Mouse (Mus musculus): ENCODE data around the gene Slc29a3. TPM values are rescaled to one million over a fixed set of nuclear protein-coding genes. Genes with fewer than 3 reads are reported as not detected.
"Not testable (repeated sequence)": the region's sequence is repeated elsewhere in the genome, so short reads cannot be mapped to it uniquely, and the experiment has no call there.

Slc29a3 gene
- polyA plus RNA-seq, 1 experiment from 2014 or later, result 11.5 TPM

DNA sequence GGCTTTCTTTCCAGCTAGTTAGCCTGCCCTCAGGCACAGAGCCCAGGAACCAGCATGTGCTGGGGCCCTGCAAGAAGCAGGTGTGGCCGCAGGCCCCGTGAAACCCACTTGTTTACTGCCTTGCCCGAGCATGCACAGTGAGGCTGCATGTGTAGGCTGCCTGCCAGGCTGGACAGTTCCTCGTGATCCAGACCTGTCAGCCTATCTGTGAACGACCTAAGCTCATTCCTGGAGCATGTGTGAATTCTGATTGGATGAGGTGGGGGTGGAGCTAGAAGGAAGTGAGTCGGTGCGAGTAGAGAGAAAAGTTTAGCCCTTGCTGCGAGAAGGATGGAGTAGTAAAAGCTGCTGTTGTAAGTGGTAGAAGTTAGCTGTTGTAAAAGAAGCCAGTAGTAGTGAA is 40.3 kb downstream of the Slc29a3 start:
- H3K36me3 ChIP-seq, result peaks cover 33% of the 10 kb centered on the region
- not testable (repeated sequence) for H3K9ac ChIP-seq; H3K4me3 ChIP-seq; H3K27ac ChIP-seq; H3K4me1 ChIP-seq; H3K27me3 ChIP-seq; H3K4me2 ChIP-seq (replicated peaks); H3K9me3 ChIP-seq (replicated peaks); ATAC-seq (ENCODE audit: low FRiP score)
- WGBS, result 71% methylated on average over 8 of the region's 8 CpGs

GRCm38 (mm10) chr10:60708837-60709236 is 43.8 kb downstream of the Slc29a3 start:
- WGBS, result 88% methylated on average over 5 of the region's 5 CpGs
- Histone ChIP-seq H3K9ac (no peak overlapping the region), H3K27me3 (no peaks in the 10 kb centered on the region), H3K4me2 (replicated peaks) (no peak overlapping the region), H3K4me3 (no peak overlapping the region), H3K9me3 (replicated peaks) (peaks cover under 1% of the 10 kb centered on the region; the same call in 1 of the 2 replicates), H3K36me3 (peaks cover 10% of the 10 kb centered on the region), H3K27ac (no peak overlapping the region), H3K4me1 (no peaks in the 10 kb centered on the region)
- no peak for ATAC-seq (ENCODE audit: low FRiP score)

GRCm38 (mm10) chr10:60706268-60706667 is 46.3 kb downstream of the Slc29a3 start:
- 92% methylated on average over 4 of the region's 4 CpGs for WGBS

GRCm38 (mm10) chr10:60705134-60705533 is 47.5 kb downstream of the Slc29a3 start:
- WGBS, result 71% methylated on average over 2 of the region's 2 CpGs
- Histone ChIP-seq H3K9ac (no peak overlapping the region), H3K4me3 (no peak overlapping the region), H3K27me3 (no peaks in the 10 kb centered on the region), H3K27ac (no peak overlapping the region), H3K4me2 (replicated peaks) (no peak overlapping the region), H3K9me3 (replicated peaks) (no peaks in the 10 kb centered on the region), H3K4me1 (no peaks in the 10 kb centered on the region), H3K36me3 (no peaks in the 10 kb centered on the region)
- no peak for ATAC-seq (ENCODE audit: low FRiP score)

More at GRCm38 (mm10) chr10:60706268-60706667, 46.3 kb downstream of the Slc29a3 start:
- no peak overlapping the region for H3K9ac ChIP-seq
- no peaks in the 10 kb centered on the region for H3K9me3 ChIP-seq (replicated peaks)
- H3K27ac ChIP-seq, result no peak overlapping the region
- no peak for ATAC-seq (ENCODE audit: low FRiP score)
- no peaks in the 10 kb centered on the region for H3K4me1 ChIP-seq
- H3K4me3 ChIP-seq, result no peak overlapping the region
- H3K36me3 ChIP-seq, result no peaks in the 10 kb centered on the region
- no peaks in the 10 kb centered on the region for H3K27me3 ChIP-seq
- H3K4me2 ChIP-seq (replicated peaks), result no peak overlapping the region

- ATAC-seq (ENCODE audit: low FRiP score), result no peak
- Histone ChIP-seq H3K4me2 (replicated peaks) (no peak overlapping the region), H3K27ac (no peak overlapping the region), H3K4me1 (no peaks in the 10 kb centered on the region), H3K4me3 (no peak overlapping the region), H3K36me3 (no peaks in the 10 kb centered on the region), H3K9ac (no peak overlapping the region), H3K9me3 (replicated peaks) (no peaks in the 10 kb centered on the region), H3K27me3 (peaks cover 5% of the 10 kb centered on the region; the same call in 1 of the 2 replicates)
- WGBS, result 86% methylated on average over 6 of the region's 6 CpGs
Observed at GRCm38 (mm10) chr10:60697775-60698174, 54.8 kb downstream of the Slc29a3 start.

DNA sequence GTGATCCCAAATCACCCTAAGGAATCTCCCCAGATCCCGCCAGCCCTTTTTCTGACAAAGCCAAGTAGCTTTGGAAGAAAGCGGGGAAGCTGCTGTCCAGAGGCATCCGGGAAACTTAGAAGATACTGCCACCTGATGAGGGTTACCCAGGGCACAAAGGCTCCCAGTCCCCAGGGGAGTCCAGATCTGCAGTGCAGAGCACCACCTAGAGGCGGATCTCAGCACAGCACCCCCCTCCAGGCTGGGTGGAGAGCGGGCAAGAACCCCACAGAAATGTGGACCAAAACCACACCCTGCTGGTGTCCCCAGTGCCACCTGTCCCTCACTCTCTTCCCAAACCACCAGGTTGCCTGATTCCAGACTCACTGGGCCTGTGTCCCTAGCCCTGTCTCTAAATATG is 55.6 kb downstream of the Slc29a3 start:
- ATAC-seq (ENCODE audit: low FRiP score), result no peak

GRCm38 (mm10) chr10:60696390-60696789 is 56.2 kb downstream of the Slc29a3 start, which contains the start of gene Cdh23:
Cdh23 (minus strand) TSS chr10:60696490.
- Histone ChIP-seq H3K4me3 (no peak within 1 kb of the TSS), H3K9ac (no peak within 1 kb of the TSS), H3K9me3 (replicated peaks) (no peaks in the 10 kb centered on the region), H3K4me2 (replicated peaks) (no peak within 1 kb of the TSS), H3K36me3 (no peaks in the 10 kb centered on the region), H3K27me3 (peaks cover 7% of the 10 kb centered on the region; the same call in 1 of the 2 replicates), H3K4me1 (peaks cover 4% of the 10 kb centered on the region; the same call in 1 of the 2 replicates), H3K27ac (no peak within 1 kb of the TSS)
- ATAC-seq (ENCODE audit: low FRiP score), result no peak
- WGBS, result 86% methylated on average over 6 of the region's 6 CpGs

More for the DNA sequence above, 55.6 kb downstream of the Slc29a3 start:
- Histone ChIP-seq H3K4me2 (replicated peaks) (no peak overlapping the region), H3K36me3 (no peaks in the 10 kb centered on the region), H3K27ac (no peak overlapping the region), H3K4me3 (no peak overlapping the region), H3K9me3 (replicated peaks) (no peaks in the 10 kb centered on the region), H3K27me3 (peaks cover 5% of the 10 kb centered on the region; the same call in 1 of the 2 replicates), H3K9ac (no peak overlapping the region), H3K4me1 (no peaks in the 10 kb centered on the region)
- WGBS, result 18% methylated on average over 5 of the region's 5 CpGs

GRCm38 (mm10) chr10:60691671-60692390 is 60.8 kb downstream of the Slc29a3 start:
- Histone ChIP-seq H3K4me2 (replicated peaks) (no peak overlapping the region), H3K36me3 (no peaks in the 10 kb centered on the region), H3K4me1 (peaks cover 10% of the 10 kb centered on the region), H3K9me3 (replicated peaks) (no peaks in the 10 kb centered on the region), H3K27ac (no peak overlapping the region), H3K4me3 (no peak overlapping the region), H3K9ac (no peak overlapping the region), H3K27me3 (peaks cover 40% of the 10 kb centered on the region)
- WGBS, result 82% methylated on average over 20 of the region's 20 CpGs
- no peak for ATAC-seq (ENCODE audit: low FRiP score)

DNA sequence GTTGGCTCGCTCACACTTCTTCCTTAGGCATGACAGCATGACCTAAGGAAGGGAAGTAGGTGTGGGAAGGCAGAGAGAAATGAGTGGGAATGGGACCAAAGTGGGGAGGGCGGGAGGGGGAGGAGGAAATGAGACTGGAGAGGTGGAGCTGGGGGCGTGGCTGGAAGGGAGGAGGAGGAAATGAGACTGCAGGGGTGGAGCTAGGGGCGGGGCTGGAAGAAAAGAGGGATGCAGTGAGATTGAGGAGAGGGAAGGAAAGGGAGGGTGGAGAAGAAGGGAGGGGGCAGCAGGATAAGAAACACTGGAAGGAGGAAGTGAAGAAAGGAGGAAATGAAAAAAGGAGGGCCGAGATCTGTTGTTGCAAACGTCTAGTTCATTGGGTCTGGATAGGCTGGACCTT is 61.6 kb downstream of the Slc29a3 start:
- H3K36me3 ChIP-seq, result no peaks in the 10 kb centered on the region
- H3K4me1 ChIP-seq, result peaks cover 19% of the 10 kb centered on the region
- no peak overlapping the region for H3K4me2 ChIP-seq (replicated peaks)
- no peak for ATAC-seq (ENCODE audit: low FRiP score)
- H3K9ac ChIP-seq, result no peak overlapping the region
- H3K27me3 ChIP-seq, result peaks cover 49% of the 10 kb centered on the region
- no peak overlapping the region for H3K27ac ChIP-seq
- no peak overlapping the region for H3K4me3 ChIP-seq
- 50% methylated on average over 6 of the region's 6 CpGs for WGBS
- H3K9me3 ChIP-seq (replicated peaks), result no peaks in the 10 kb centered on the region

- peaks cover 22% of the 10 kb centered on the region for H3K4me1 ChIP-seq
- no peaks in the 10 kb centered on the region for H3K9me3 ChIP-seq (replicated peaks)
- H3K4me3 ChIP-seq, result no peak overlapping the region
- WGBS, result 83% methylated on average over 4 of the region's 4 CpGs
- no peak overlapping the region for H3K9ac ChIP-seq
- no peaks in the 10 kb centered on the region for H3K36me3 ChIP-seq
- peaks cover 65% of the 10 kb centered on the region for H3K27me3 ChIP-seq
- ATAC-seq (ENCODE audit: low FRiP score), result no peak
- no peak overlapping the region for H3K27ac ChIP-seq
- H3K4me2 ChIP-seq (replicated peaks), result no peak overlapping the region
Observed at GRCm38 (mm10) chr10:60689396-60689795, 63.2 kb downstream of the Slc29a3 start.

DNA sequence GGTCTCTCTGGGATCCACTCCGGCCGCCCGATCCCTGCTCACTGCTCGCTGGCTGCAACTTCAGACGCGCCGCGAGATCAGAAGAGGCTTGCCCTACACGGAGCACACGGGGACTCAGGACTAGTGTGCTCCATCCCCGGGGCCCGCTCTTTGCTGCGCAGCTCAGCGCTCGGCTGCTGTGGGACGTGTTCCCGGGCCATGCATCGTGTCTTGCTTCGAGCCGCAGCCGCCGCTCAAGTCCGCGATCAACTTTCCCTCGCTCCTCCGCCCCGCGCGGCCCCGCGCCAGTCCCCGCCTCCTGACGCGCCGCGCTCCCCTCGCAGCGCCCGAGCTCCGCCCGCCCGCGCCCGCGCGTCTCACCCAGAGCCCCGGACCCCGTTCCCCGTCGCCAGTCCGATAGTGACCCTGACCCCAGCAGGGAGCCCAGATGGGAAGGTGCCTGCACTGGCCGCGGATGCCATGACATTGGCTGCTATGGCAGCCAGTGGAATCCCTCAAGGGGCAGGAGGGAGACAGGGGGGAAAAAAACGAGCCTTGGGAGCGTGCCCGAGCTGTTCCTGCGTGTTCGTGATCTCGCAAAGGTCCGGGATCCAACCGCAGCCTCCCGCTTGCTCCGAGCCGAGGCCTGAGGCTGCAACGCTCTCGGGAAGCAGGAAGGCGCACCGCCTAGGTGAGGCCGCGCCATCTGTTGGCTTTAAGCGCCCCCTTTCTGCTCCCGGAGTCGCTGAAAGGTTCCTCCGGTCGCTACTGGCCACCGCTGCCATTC is 65.4 kb downstream of the Slc29a3 start:
- under 1% methylated on average over 72 of the region's 76 CpGs for WGBS
- H3K27ac ChIP-seq, result no peak overlapping the region

GRCm38 (mm10) chr10:60686641-60686975 is 66.0 kb downstream of the Slc29a3 start:
- Histone ChIP-seq H3K27ac (no peak overlapping the region), H3K9ac (peak overlapping the region; percentile 64), H3K36me3 (no peaks in the 10 kb centered on the region), H3K4me3 (peak overlapping the region; percentile 51), H3K27me3 (peaks cover 86% of the 10 kb centered on the region), H3K4me1 (peaks cover 20% of the 10 kb centered on the region), H3K9me3 (replicated peaks) (no peaks in the 10 kb centered on the region), H3K4me2 (replicated peaks) (peak overlapping the region; percentile 100)
- no peak for ATAC-seq (ENCODE audit: low FRiP score)
- WGBS, result 1% methylated on average over 37 of the region's 37 CpGs

More for the DNA sequence above, 65.4 kb downstream of the Slc29a3 start:
- Histone ChIP-seq H3K4me1 (peaks cover 22% of the 10 kb centered on the region), H3K4me2 (replicated peaks) (peak overlapping the region; percentile 100), H3K27me3 (peaks cover 81% of the 10 kb centered on the region), H3K9me3 (replicated peaks) (no peaks in the 10 kb centered on the region), H3K36me3 (no peaks in the 10 kb centered on the region), H3K9ac (peak overlapping the region; percentile 64), H3K4me3 (peak overlapping the region; percentile 51)
- ATAC-seq (ENCODE audit: low FRiP score), result peak; percentile 74
